Mouse (Mus musculus) hindbrain, embryonic 10.5 days (tissue): ENCODE results near the gene Pygo1. TPM values are rescaled to one million over a fixed set of nuclear protein-coding genes. Genes with fewer than 3 reads are reported as not detected.

Experiments used
- DNase-seq: peaks from one replicate; pipeline ENCODE4 v3.0.0-alpha.2; 2017; ENCODE audit warnings: low spot score
- H3K27ac ChIP-seq: fragments of 300-500 bp; sonication (generic); 2 replicates; pipeline ENCODE4 v1.5.1; 2016; ENCODE audit warnings: mild to moderate bottlenecking, moderate library complexity
- H3K27me3 ChIP-seq: fragments of 300-500 bp; sonication (generic); 2 replicates; pipeline ENCODE4 v1.6.1; 2016; ENCODE audit warnings: mild to moderate bottlenecking; ENCODE audit not compliant: poor library complexity, insufficient read depth, severe bottlenecking
- H3K36me3 ChIP-seq: fragments of 300-500 bp; sonication (generic); 2 replicates; pipeline ENCODE4 v1.6.1; 2016; ENCODE audit warnings: mild to moderate bottlenecking, moderate library complexity
- H3K4me1 ChIP-seq: fragments of 300-500 bp; sonication (generic); replicated peaks from 2 replicates; pipeline ENCODE4 v1.6.1; 2016; ENCODE audit warnings: mild to moderate bottlenecking
- H3K4me3 ChIP-seq: fragments of 300-500 bp; sonication (generic); 2 replicates; pipeline ENCODE4 v1.5.1; 2016; ENCODE audit warnings: mild to moderate bottlenecking, moderate library complexity
- H3K9me3 ChIP-seq: fragments of 300-500 bp; sonication (generic); 2 replicates; pipeline ENCODE4 v1.6.1; 2016; ENCODE audit warnings: mild to moderate bottlenecking, moderate library complexity
- WGBS: fragments of 180-500 bp; shearing (Covaris S2); methylation state at CpG from one replicate; pipeline ENCODE4 v1.1.7; 2016; 5-methylcytosine and 5-hydroxymethylcytosine counted together
- polyA plus RNA-seq: library from polyadenylated mRNA; unstranded; fragments of >200 nt; fragmentation: Nextera tagmentation; extraction: Ambion mirVana; gene quantifications from 2 replicates; pipeline ENCODE4 v1.2.1, GENCODE M21; 2016

Gene Pygo1
- polyA plus RNA-seq, 1 experiment from 2014 or later: 6.1 TPM

GRCm38 (mm10) chr9:72983066-72983465 lies 57.6 kb downstream of the Pygo1 start:
- Histone ChIP-seq H3K27me3 (no peaks in the 10 kb centered on the region), H3K27ac (no peak overlapping the region), H3K4me1 (peaks cover 19% of the 10 kb centered on the region), H3K36me3 (no peaks in the 10 kb centered on the region), H3K9me3 (no peaks in the 10 kb centered on the region), H3K4me3 (no peak overlapping the region)
- WGBS: 67% methylated on average over 2 of the region's 2 CpGs
- no peak for DNase-seq

- H3K4me3 ChIP-seq: peak within 1 kb of the TSS; percentile 92
- H3K4me1 ChIP-seq: peaks cover 19% of the 10 kb centered on the region
- H3K9me3 ChIP-seq: no peaks in the 10 kb centered on the region
- peak; percentile 97 for DNase-seq
- under 1% methylated on average over 88 of the region's 88 CpGs for WGBS
- no peaks in the 10 kb centered on the region for H3K27me3 ChIP-seq
- H3K36me3 ChIP-seq: no peaks in the 10 kb centered on the region
- peak within 1 kb of the TSS; percentile 86 for H3K27ac ChIP-seq
These were observed 60.1 kb downstream of the Pygo1 start, which contains the start of the genes Ccpg1os and Ccpg1 for GRCm38 (mm10) chr9:72985250-72986220. Gene Ccpg1os, minus strand, starts transcription at chr9:72985382. Gene Ccpg1, plus strand, starts transcription at chr9:72985429.

DNA sequence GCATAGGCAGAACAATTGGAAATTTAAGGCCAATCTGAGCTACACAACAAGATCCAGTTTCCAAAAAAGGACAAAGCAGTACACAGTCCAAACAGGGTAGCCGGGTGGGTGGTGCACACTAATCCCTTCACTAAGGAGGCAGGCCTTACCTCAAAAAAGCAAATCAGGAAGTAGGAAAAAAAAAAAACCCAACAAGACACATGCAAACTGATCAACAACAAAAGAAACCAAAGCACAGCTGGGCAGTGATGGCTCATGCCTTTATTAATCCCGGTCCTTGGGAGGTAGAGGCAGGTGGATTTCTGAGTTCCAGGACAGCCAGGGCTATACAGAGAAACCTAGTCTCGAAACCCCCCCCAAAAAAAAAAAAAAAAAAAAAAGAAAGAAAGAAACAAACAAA lies 62.3 kb downstream of the Pygo1 start:
- H3K36me3 ChIP-seq: no peaks in the 10 kb centered on the region
- DNase-seq: no peak
- WGBS: 84% methylated on average over 3 of the region's 3 CpGs
- H3K9me3 ChIP-seq: no peaks in the 10 kb centered on the region
- H3K27me3 ChIP-seq: no peaks in the 10 kb centered on the region
- H3K4me1 ChIP-seq: peaks cover 19% of the 10 kb centered on the region
- H3K4me3 ChIP-seq: no peak overlapping the region
- H3K27ac ChIP-seq: no peak overlapping the region

- Histone ChIP-seq H3K4me1 (peaks cover 19% of the 10 kb centered on the region), H3K27me3 (no peaks in the 10 kb centered on the region), H3K4me3 (no peak overlapping the region), H3K9me3 (no peaks in the 10 kb centered on the region), H3K36me3 (no peaks in the 10 kb centered on the region), H3K27ac (no peak overlapping the region)
- DNase-seq: no peak
- WGBS: 87% methylated on average over 5 of the region's 5 CpGs
These were observed 63.3 kb downstream of the Pygo1 start for GRCm38 (mm10) chr9:72988706-72989105.

DNA sequence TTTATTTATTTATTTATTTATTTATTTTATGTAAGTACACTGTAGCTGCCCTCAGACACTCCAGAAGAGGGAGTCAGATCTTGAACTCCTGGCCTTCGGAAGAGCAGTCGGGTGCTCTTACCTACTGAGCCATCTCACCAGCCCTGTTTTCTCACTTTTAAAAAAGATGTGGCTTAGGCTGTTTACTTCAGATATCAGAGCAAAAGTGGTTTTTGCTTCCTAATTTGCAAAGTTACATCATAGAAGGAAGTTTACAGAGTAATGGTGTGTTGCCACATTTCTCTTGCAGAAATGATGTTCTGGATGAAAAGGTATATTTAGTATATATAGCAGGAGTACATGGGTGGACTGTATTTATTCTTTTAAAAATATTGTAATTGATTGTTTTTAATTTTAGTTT lies 66.0 kb downstream of the Pygo1 start:
- WGBS: 94% methylated on average over 2 of the region's 2 CpGs

GRCm38 (mm10) chr9:72992576-72992975 lies 67.1 kb downstream of the Pygo1 start:
- 89% methylated on average over 5 of the region's 5 CpGs for WGBS
- no peak for DNase-seq

More for the DNA sequence above, 66.0 kb downstream of the Pygo1 start:
- no peak overlapping the region for H3K4me3 ChIP-seq
- no peak for DNase-seq
- H3K27ac ChIP-seq: no peak overlapping the region
- H3K4me1 ChIP-seq: peaks cover 2% of the 10 kb centered on the region
- H3K27me3 ChIP-seq: no peaks in the 10 kb centered on the region
- no peaks in the 10 kb centered on the region for H3K9me3 ChIP-seq
- H3K36me3 ChIP-seq: no peaks in the 10 kb centered on the region

GRCm38 (mm10) chr9:72996167-72996566 lies 70.7 kb downstream of the Pygo1 start:
- no peaks in the 10 kb centered on the region for H3K36me3 ChIP-seq
- H3K9me3 ChIP-seq: no peaks in the 10 kb centered on the region
- H3K4me1 ChIP-seq: no peaks in the 10 kb centered on the region
- no peaks in the 10 kb centered on the region for H3K27me3 ChIP-seq
- H3K27ac ChIP-seq: no peak overlapping the region
- DNase-seq: no peak
- no peak overlapping the region for H3K4me3 ChIP-seq

More at GRCm38 (mm10) chr9:72992576-72992975, 67.1 kb downstream of the Pygo1 start:
- Histone ChIP-seq H3K9me3 (no peaks in the 10 kb centered on the region), H3K4me3 (no peak overlapping the region), H3K36me3 (no peaks in the 10 kb centered on the region), H3K4me1 (no peaks in the 10 kb centered on the region), H3K27ac (no peak overlapping the region), H3K27me3 (no peaks in the 10 kb centered on the region)

GRCm38 (mm10) chr9:72996806-72997205 lies 71.4 kb downstream of the Pygo1 start:
- Histone ChIP-seq H3K4me1 (no peaks in the 10 kb centered on the region), H3K27me3 (no peaks in the 10 kb centered on the region), H3K27ac (no peak overlapping the region), H3K9me3 (no peaks in the 10 kb centered on the region), H3K36me3 (peaks cover 1% of the 10 kb centered on the region; the same call in 1 of the 2 replicates), H3K4me3 (no peak overlapping the region)
- WGBS: 61% methylated on average over 7 of the region's 7 CpGs
- DNase-seq: no peak

DNA sequence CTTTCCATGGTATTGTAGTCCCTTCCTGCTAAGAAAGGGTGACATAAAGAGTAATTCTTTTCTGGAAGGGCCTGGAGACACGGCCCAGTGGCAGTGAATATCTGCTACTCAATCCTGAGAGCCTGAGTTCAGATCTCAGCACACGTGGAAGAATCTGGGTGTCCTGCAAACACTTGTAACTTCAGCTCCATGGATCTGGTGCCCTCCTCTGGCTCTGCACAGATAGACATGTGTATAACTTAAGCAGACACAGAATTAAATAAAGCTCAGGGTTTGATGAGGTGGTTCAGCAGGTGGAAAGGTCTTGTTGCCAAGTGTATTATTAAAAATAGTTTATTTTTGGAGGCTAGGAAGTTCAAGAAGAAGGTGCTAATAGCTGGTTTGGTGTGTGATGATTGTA lies 75.0 kb downstream of the Pygo1 start:
- H3K27me3 ChIP-seq: no peaks in the 10 kb centered on the region
- no peak overlapping the region for H3K4me3 ChIP-seq
- no peak for DNase-seq
- 72% methylated on average over 2 of the region's 2 CpGs for WGBS
- peaks cover 8% of the 10 kb centered on the region for H3K36me3 ChIP-seq
- H3K9me3 ChIP-seq: no peaks in the 10 kb centered on the region
- H3K4me1 ChIP-seq: no peaks in the 10 kb centered on the region
- H3K27ac ChIP-seq: no peak overlapping the region

DNA sequence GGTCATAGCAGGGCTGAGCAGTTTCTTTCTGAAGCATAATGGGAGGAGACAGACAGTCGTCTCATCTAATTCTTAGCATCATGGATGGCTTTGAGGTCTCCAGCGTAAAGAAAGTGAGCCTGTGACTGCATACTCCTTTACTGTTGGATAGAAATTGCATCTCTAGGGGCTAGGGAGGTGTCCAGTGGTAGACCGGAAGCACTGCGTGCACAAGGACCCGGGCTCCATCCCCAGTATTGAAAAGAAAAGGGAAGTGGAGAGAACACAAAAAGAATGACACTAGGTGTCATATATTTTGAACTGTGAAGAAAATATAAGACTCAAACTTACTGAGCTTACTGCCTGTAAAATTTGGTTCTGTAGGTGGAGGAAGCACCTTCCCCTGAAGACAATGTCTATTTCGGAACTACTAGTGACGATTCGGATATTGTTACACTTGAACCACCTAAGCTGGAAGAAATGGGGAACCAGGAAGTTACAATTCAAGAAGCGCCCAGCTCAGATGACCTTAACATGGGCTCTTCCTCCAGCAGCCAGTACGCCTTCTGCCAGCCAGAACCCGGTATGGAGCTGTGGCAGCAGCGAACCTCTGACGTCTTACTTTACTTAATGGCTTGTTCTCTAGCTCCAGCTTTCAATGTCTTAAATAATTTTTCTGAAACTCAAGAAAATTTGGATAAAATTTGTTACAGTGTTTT lies 76.0 kb downstream of the Pygo1 start:
- H3K27me3 ChIP-seq: no peaks in the 10 kb centered on the region
- H3K4me3 ChIP-seq: no peak overlapping the region
- peaks cover 18% of the 10 kb centered on the region for H3K36me3 ChIP-seq
- no peak overlapping the region for H3K27ac ChIP-seq
- 90% methylated on average over 13 of the region's 13 CpGs for WGBS
- DNase-seq: no peak
- no peaks in the 10 kb centered on the region for H3K9me3 ChIP-seq
- no peaks in the 10 kb centered on the region for H3K4me1 ChIP-seq
